Mouse (Mus musculus) liver (tissue): ENCODE data around the gene Trim71.

Source experiments
- DNase-seq: peaks from one replicate; pipeline ENCODE4 v3.0.0-alpha.2; 2020; ENCODE audit warnings: mixed read lengths

The Trim71 gene

GRCm38 (mm10) chr9:114563761-114564606, at the start of gene Trim71:
Trim71 (minus strand) TSS chr9:114564369.
- DNase-seq = peak; percentile 64

GRCm38 (mm10) chr9:114613026-114613425, 48.9 kb upstream of the Trim71 start:
- DNase-seq = no peak

- DNase-seq = no peak
Observed at GRCm38 (mm10) chr9:114612566-114612965, 48.4 kb upstream of the Trim71 start.

- DNase-seq = peak; percentile 7
Observed at GRCm38 (mm10) chr9:114610266-114610665, 46.1 kb upstream of the Trim71 start.

GRCm38 (mm10) chr9:114603876-114604540, 39.8 kb upstream of the Trim71 start:
- DNase-seq = no peak

GRCm38 (mm10) chr9:114601096-114601495, 36.9 kb upstream of the Trim71 start:
- no peak for DNase-seq

GRCm38 (mm10) chr9:114585017-114585345, 20.8 kb upstream of the Trim71 start:
- no peak for DNase-seq

GRCm38 (mm10) chr9:114584183-114585016, 20.2 kb upstream of the Trim71 start:
- peak; percentile 57 for DNase-seq

GRCm38 (mm10) chr9:114583812-114584182, 19.6 kb upstream of the Trim71 start:
- peak; percentile 69 for DNase-seq

- no peak for DNase-seq
Observed at GRCm38 (mm10) chr9:114578646-114579045, 14.5 kb upstream of the Trim71 start.

- DNase-seq = no peak
Observed at GRCm38 (mm10) chr9:114576001-114576400, 11.8 kb upstream of the Trim71 start.

- no peak for DNase-seq
Observed at GRCm38 (mm10) chr9:114573528-114573927, 9.4 kb upstream of the Trim71 start.

- no peak for DNase-seq
Observed at GRCm38 (mm10) chr9:114568682-114569474, 4.7 kb upstream of the Trim71 start.

GRCm38 (mm10) chr9:114564667-114565066, 498 bp upstream of the Trim71 start:
- DNase-seq = no peak

GRCm38 (mm10) chr9:114562919-114563751, 1.0 kb downstream of the Trim71 start:
- DNase-seq = peak; percentile 17

GRCm38 (mm10) chr9:114562031-114562918, 1.9 kb downstream of the Trim71 start:
- no peak for DNase-seq

- no peak for DNase-seq
Observed at GRCm38 (mm10) chr9:114561671-114561971, 2.5 kb downstream of the Trim71 start.

- no peak for DNase-seq
Observed at GRCm38 (mm10) chr9:114560771-114561670, 3.1 kb downstream of the Trim71 start.

- no peak for DNase-seq
Observed at GRCm38 (mm10) chr9:114560141-114560540, 4.0 kb downstream of the Trim71 start.

GRCm38 (mm10) chr9:114557086-114557485, 7.1 kb downstream of the Trim71 start:
- DNase-seq = peak; percentile 24
